In the genomic region with DNA sequence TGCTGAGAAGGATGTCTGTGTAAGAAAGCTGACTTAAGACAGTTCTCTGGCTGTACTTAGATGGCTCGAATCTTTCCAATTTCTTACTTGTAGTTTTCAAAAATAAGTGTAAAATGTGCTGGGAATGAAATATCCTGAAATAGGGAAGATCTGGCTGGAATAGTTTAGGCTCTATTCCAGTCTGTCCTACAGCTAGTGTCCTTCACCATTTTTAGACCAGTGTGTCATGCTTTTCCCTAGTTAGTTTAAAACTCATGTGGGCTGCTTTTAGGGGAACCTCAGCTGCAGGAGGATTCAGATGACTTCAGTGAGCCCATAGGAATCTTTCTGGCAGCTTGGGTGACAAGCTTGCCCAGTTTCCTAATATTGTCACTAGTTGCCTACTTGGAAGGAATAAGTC, we compare ENCODE assay signal across 18 mouse cellular contexts.
DNase-seq lines count a peak whose midpoint lies in the region; ATAC-seq and TF ChIP-seq lines count a peak whose summit lies in the region.
"Had no signal": no experiment of that assay in that cellular context is flagged by ENCODE, and none has a peak within 500 bp of the region (broad histone marks: within the 10 kb centered on the region; RNA-seq: fewer than 3 reads in every experiment).

No protein-coding gene starts in this region.

- TF ChIP-seq POLR2A in cortical plate, adult 2 months (IDR thresholded peaks at IDR 0.05; ENCODE audit: extremely low read depth, insufficient read depth, low read length), result no peak

- H3K36me3 ChIP-seq in hindbrain, embryonic 16.5 days (ENCODE audit: control insufficient read depth, insufficient read depth, low read length), result no peaks in the 10 kb centered on the region
- H3K36me3 ChIP-seq in forebrain, embryonic 15.5 days, result no peaks in the 10 kb centered on the region
- H3K36me3 ChIP-seq: embryonic facial prominence, embryonic 12.5 days; heart, embryonic 15.5 days; hindbrain, embryonic 13.5 days had no signal

- TF ChIP-seq CTCF in cortical plate, adult 2 months (IDR thresholded peaks at IDR 0.05; ENCODE audit: extremely low read depth, insufficient read depth, low read length), result no peak

- H3K9me3 ChIP-seq in hindbrain, embryonic 16.5 days (ENCODE audit: control insufficient read depth, low read length), result no peaks in the 10 kb centered on the region
- no peaks in the 10 kb centered on the region for H3K9me3 ChIP-seq in forebrain, embryonic 15.5 days
- H3K9me3 ChIP-seq: embryonic facial prominence, embryonic 12.5 days; heart, embryonic 15.5 days; hindbrain, embryonic 13.5 days had no signal

- WGBS in hindbrain, embryonic 16.5 days, result 90% methylated on average over 1 of the region's 1 CpGs
- 82% methylated on average over 1 of the region's 1 CpGs for WGBS in forebrain, embryonic 15.5 days

- peak; percentile 30 for DNase-seq in right cerebral cortex, adult 18-20 months
- no peak for DNase-seq in right cerebral cortex, postnatal 4 days
- DNase-seq in left cerebral cortex, adult 9 months (ENCODE audit: low spot score in 2 of 2), result peak; percentile 24 to 52
- DNase-seq: adrenal gland, adult 2 months; adrenal gland, postnatal 25 days; cerebellum, adult 2 months; cerebellum, postnatal 14 days; gastrocnemius, postnatal 10 days; heart, adult 18-20 months; heart, postnatal 14 days had no signal

- peak overlapping the region; percentile 56; the same call in 1 of the 2 replicates for H3K27ac ChIP-seq in cortical plate, adult 2 months (ENCODE audit: insufficient read depth, low read length)
- H3K27ac ChIP-seq in hindbrain, embryonic 16.5 days (ENCODE audit: low read depth, low read length), result no peak overlapping the region
- H3K27ac ChIP-seq in forebrain, embryonic 15.5 days (replicated peaks), result no peak overlapping the region
- H3K27ac ChIP-seq: embryonic facial prominence, embryonic 12.5 days; heart, embryonic 15.5 days; hindbrain, embryonic 13.5 days had no signal

- H3K9ac ChIP-seq in hindbrain, embryonic 16.5 days (ENCODE audit: low read depth, low read length), result no peak overlapping the region
- H3K9ac ChIP-seq in forebrain, embryonic 15.5 days (replicated peaks), result no peak overlapping the region
- H3K9ac ChIP-seq: embryonic facial prominence, embryonic 12.5 days; heart, embryonic 15.5 days; hindbrain, embryonic 13.5 days had no signal

- no peak for ATAC-seq in hindbrain, embryonic 16.5 days
- ATAC-seq in forebrain, embryonic 15.5 days (replicated peaks), result no peak
- ATAC-seq: forebrain, embryonic 16.5 days had no signal

- H3K4me2 ChIP-seq in hindbrain, embryonic 16.5 days (ENCODE audit: low read length), result no peak overlapping the region
- no peak overlapping the region for H3K4me2 ChIP-seq in forebrain, embryonic 15.5 days (replicated peaks)
- H3K4me2 ChIP-seq: embryonic facial prominence, embryonic 12.5 days; heart, embryonic 11.5 days; heart, embryonic 15.5 days; hindbrain, embryonic 13.5 days had no signal

- H3K4me1 ChIP-seq in cortical plate, adult 2 months (ENCODE audit: control insufficient read depth, insufficient read depth, low read length), result no peaks in the 10 kb centered on the region
- H3K4me1 ChIP-seq in hindbrain, embryonic 16.5 days (ENCODE audit: control insufficient read depth, insufficient read depth, low read depth, low read length), result no peaks in the 10 kb centered on the region
- no peaks in the 10 kb centered on the region for H3K4me1 ChIP-seq in forebrain, embryonic 15.5 days
- H3K4me1 ChIP-seq: embryonic facial prominence, embryonic 12.5 days; heart, embryonic 15.5 days; hindbrain, embryonic 13.5 days had no signal

- no peaks in the 10 kb centered on the region for H3K27me3 ChIP-seq in hindbrain, embryonic 16.5 days (replicated peaks; ENCODE audit: control insufficient read depth, insufficient read depth, low read length)
- H3K27me3 ChIP-seq in forebrain, embryonic 15.5 days, result no peaks in the 10 kb centered on the region
- H3K27me3 ChIP-seq: embryonic facial prominence, embryonic 12.5 days; heart, embryonic 15.5 days; hindbrain, embryonic 13.5 days had no signal

- H3K4me3 ChIP-seq in cortical plate, adult 2 months (ENCODE audit: insufficient read depth, low read length), result no peak overlapping the region
- no peak overlapping the region for H3K4me3 ChIP-seq in hindbrain, embryonic 16.5 days (ENCODE audit: low read length)
- no peak overlapping the region for H3K4me3 ChIP-seq in forebrain, embryonic 15.5 days
- H3K4me3 ChIP-seq: embryonic facial prominence, embryonic 12.5 days; heart, embryonic 15.5 days; hindbrain, embryonic 13.5 days had no signal
